Mouse (Mus musculus): ENCODE results near the gene Gm36864. TPM values are rescaled to one million over a fixed set of nuclear protein-coding genes. Genes with fewer than 3 reads are reported as not detected.
"Not testable (repeated sequence)": the region's sequence is repeated elsewhere in the genome, so short reads cannot be mapped to it uniquely, and the experiment has no call there.

Gene Gm36864
- polyA plus RNA-seq (2015; fragmentation: Nextera tagmentation; extraction: Ambion mirVana) = not detected in 2 replicates

GRCm38 (mm10) chr7:44235909-44236308 lies at the start of gene Gm36864:
Gene Gm36864 (plus strand): TSS chr7:44236177.
- Histone ChIP-seq H3K9ac (no peak within 1 kb of the TSS), H3K27ac (no peak within 1 kb of the TSS), H3K9me3 (no peaks in the 10 kb centered on the region), H3K36me3 (no peaks in the 10 kb centered on the region), H3K4me3 (no peak within 1 kb of the TSS), H3K27me3 (no peaks in the 10 kb centered on the region), H3K4me2 (no peak within 1 kb of the TSS), H3K4me1 (no peaks in the 10 kb centered on the region)
- ATAC-seq (ENCODE audit: insufficient number of reproducible peaks, low FRiP score, low TSS enrichment, low read depth) = no peak
- 73% methylated on average over 3 of the region's 3 CpGs for WGBS

GRCm38 (mm10) chr7:44186516-44186915 lies 49.5 kb upstream of the Gm36864 start:
- not testable (repeated sequence) for ATAC-seq (ENCODE audit: insufficient number of reproducible peaks, low FRiP score, low TSS enrichment, low read depth); H3K4me3 ChIP-seq; H3K36me3 ChIP-seq; H3K4me1 ChIP-seq; H3K4me2 ChIP-seq; H3K27me3 ChIP-seq; H3K9me3 ChIP-seq; H3K9ac ChIP-seq; H3K27ac ChIP-seq
- 47% methylated on average over 8 of the region's 8 CpGs for WGBS

DNA sequence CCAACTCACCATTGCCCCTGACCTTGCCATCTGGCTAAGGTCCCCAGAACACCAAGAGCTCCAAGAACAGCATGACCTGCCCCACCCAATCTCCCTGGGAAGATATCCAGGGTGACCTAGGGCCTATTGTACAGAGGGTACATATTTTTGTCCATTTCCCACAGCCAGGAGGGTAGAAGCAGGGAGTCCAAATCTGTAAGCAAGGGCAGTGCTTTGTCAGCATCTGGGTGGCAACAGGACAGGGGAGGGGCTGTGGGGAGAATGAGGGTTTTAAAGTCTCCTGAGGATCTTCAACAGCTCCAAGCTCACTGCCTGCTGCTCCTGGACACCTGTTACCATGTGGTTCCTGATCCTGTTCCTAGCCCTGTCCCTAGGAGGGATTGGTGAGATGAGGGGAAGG lies 48.0 kb upstream of the Gm36864 start, which contains the start of gene Klk1b24:
Klk1b24 (plus strand) TSS at position 301 of the 400 bp plus-strand sequence.
- not testable (repeated sequence) for H3K9me3 ChIP-seq, H3K36me3 ChIP-seq

GRCm38 (mm10) chr7:44193466-44193865 lies 42.5 kb upstream of the Gm36864 start:
- not testable (repeated sequence) for H3K4me3 ChIP-seq; H3K27ac ChIP-seq; H3K9me3 ChIP-seq; ATAC-seq (ENCODE audit: insufficient number of reproducible peaks, low FRiP score, low TSS enrichment, low read depth); H3K27me3 ChIP-seq; H3K36me3 ChIP-seq; H3K9ac ChIP-seq; H3K4me1 ChIP-seq; H3K4me2 ChIP-seq
- 96% methylated on average over 1 of the region's 1 CpGs for WGBS

More for the DNA sequence above, 48.0 kb upstream of the Gm36864 start, which contains the start of gene Klk1b24:
- H3K27ac ChIP-seq; ATAC-seq (ENCODE audit: insufficient number of reproducible peaks, low FRiP score, low TSS enrichment, low read depth); H3K4me1 ChIP-seq; H3K4me2 ChIP-seq; H3K9ac ChIP-seq; H3K27me3 ChIP-seq; H3K4me3 ChIP-seq: not testable (repeated sequence)

- no peak for ATAC-seq (ENCODE audit: insufficient number of reproducible peaks, low FRiP score, low TSS enrichment, low read depth)
- Histone ChIP-seq H3K4me3 (no peak within 1 kb of the TSS), H3K9ac (no peak within 1 kb of the TSS), H3K4me1 (no peaks in the 10 kb centered on the region), H3K9me3 (no peaks in the 10 kb centered on the region), H3K4me2 (no peak within 1 kb of the TSS), H3K36me3 (no peaks in the 10 kb centered on the region), H3K27me3 (no peaks in the 10 kb centered on the region), H3K27ac (no peak within 1 kb of the TSS)
- 53% methylated on average over 3 of the region's 3 CpGs for WGBS
Measured at GRCm38 (mm10) chr7:44197891-44198290, 38.1 kb upstream of the Gm36864 start, which contains the start of gene Klk1b3. Gene Klk1b3 (plus strand): TSS chr7:44198191.

DNA sequence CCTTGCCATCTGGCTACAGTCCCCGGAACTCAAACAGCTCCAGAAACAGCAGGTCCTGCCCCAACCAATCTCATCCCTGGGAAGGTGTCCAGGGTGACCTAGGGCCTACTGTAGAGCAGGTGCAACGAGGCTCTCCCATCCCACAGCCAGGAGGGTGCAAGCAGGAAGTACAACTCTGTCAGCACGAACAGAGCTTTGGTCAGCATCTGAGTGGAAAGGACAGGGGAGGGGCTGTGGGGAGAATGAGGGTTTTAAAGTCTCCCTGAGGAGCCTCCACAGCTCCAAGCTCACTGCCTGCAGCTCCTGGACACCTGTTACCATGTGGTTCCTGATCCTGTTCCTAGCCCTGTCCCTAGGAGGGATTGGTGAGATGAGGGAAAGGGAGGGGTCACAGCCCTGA lies 28.8 kb upstream of the Gm36864 start, which contains the start of gene Klk1b4:
Klk1b4 (plus strand) TSS at position 301 of the 400 bp plus-strand sequence.
- H3K36me3 ChIP-seq; H3K27ac ChIP-seq; H3K4me1 ChIP-seq; H3K9me3 ChIP-seq; H3K9ac ChIP-seq; H3K4me2 ChIP-seq; H3K27me3 ChIP-seq; H3K4me3 ChIP-seq; ATAC-seq (ENCODE audit: insufficient number of reproducible peaks, low FRiP score, low TSS enrichment, low read depth): not testable (repeated sequence)
- 47% methylated on average over 3 of the region's 3 CpGs for WGBS

DNA sequence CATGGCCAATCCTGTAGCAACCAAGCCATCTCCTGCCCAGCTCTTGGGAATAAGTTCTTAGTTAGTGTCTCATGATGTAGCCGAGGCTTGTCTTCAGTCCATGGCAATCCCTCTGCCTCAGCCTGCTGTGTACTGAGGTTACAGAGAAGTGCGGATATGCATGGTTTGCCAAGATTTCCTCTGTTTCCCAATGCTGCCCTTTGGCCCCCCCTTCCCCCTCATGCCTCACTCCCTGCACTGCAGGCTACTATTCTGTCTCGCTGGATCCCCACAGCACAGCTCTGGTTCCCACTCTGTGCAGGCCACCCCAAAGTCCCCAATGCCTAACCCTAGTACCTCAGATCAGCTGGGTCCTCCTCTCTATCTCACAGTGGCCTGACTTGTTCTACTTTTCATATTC lies 27.7 kb upstream of the Gm36864 start:
- Histone ChIP-seq H3K9me3 (no peaks in the 10 kb centered on the region), H3K4me2 (no peak overlapping the region), H3K36me3 (no peaks in the 10 kb centered on the region), H3K27me3 (no peaks in the 10 kb centered on the region), H3K9ac (no peak overlapping the region), H3K27ac (no peak overlapping the region), H3K4me3 (no peak overlapping the region), H3K4me1 (no peaks in the 10 kb centered on the region)
- 83% methylated on average over 3 of the region's 3 CpGs for WGBS
- no peak for ATAC-seq (ENCODE audit: insufficient number of reproducible peaks, low FRiP score, low TSS enrichment, low read depth)

GRCm38 (mm10) chr7:44215645-44216044 lies 20.3 kb upstream of the Gm36864 start, which contains the start of gene Klk1b5:
Gene Klk1b5 (plus strand): TSS chr7:44215945.
- H3K27me3 ChIP-seq = 0 out of 2 replicates have a peak, but pooled peaks cover 2% of the 10 kb centered on the region
- H3K9me3 ChIP-seq = no peaks in the 10 kb centered on the region
- 72% methylated on average over 1 of the region's 1 CpGs for WGBS
- H3K9ac ChIP-seq = no peak within 1 kb of the TSS
- no peaks in the 10 kb centered on the region for H3K4me1 ChIP-seq
- H3K27ac ChIP-seq = no peak within 1 kb of the TSS
- no peak for ATAC-seq (ENCODE audit: insufficient number of reproducible peaks, low FRiP score, low TSS enrichment, low read depth)
- no peak within 1 kb of the TSS for H3K4me2 ChIP-seq
- no peak within 1 kb of the TSS for H3K4me3 ChIP-seq
- no peaks in the 10 kb centered on the region for H3K36me3 ChIP-seq

GRCm38 (mm10) chr7:44221601-44222000 lies 14.4 kb upstream of the Gm36864 start:
- 73% methylated on average over 9 of the region's 10 CpGs for WGBS
- not testable (repeated sequence) for H3K36me3 ChIP-seq; H3K27ac ChIP-seq; H3K4me3 ChIP-seq; ATAC-seq (ENCODE audit: insufficient number of reproducible peaks, low FRiP score, low TSS enrichment, low read depth); H3K9ac ChIP-seq; H3K4me1 ChIP-seq; H3K27me3 ChIP-seq; H3K9me3 ChIP-seq; H3K4me2 ChIP-seq

DNA sequence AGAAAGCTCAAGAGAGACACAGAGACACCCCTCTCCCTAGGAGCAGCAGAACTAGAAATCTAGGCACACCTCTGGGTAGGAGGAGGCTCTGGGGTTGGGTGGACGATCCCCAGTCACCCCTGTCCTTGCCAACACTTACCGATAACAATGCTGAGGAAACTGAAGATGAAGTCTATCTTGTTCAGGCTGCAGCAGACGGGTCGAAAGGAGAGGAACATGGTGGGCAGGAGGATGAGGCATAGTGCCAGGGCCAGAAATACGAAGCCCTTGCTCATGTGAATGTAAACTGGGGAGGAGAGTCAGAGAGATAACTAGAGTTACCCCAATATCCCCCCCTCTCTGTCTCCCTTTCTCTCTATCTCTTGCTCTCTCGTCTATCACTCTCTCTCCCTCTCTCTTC lies 13.6 kb upstream of the Gm36864 start:
- H3K4me2 ChIP-seq; H3K27ac ChIP-seq; H3K9me3 ChIP-seq; H3K4me3 ChIP-seq; H3K4me1 ChIP-seq; ATAC-seq (ENCODE audit: insufficient number of reproducible peaks, low FRiP score, low TSS enrichment, low read depth); H3K36me3 ChIP-seq; H3K9ac ChIP-seq; H3K27me3 ChIP-seq: not testable (repeated sequence)
- WGBS = 76% methylated on average over 6 of the region's 6 CpGs

GRCm38 (mm10) chr7:44225076-44225475 lies 10.9 kb upstream of the Gm36864 start, which contains the start of gene Klk1:
Gene Klk1 (plus strand): TSS chr7:44225360.
- Histone ChIP-seq H3K4me3 (no peak within 1 kb of the TSS), H3K36me3 (no peaks in the 10 kb centered on the region), H3K9ac (no peak within 1 kb of the TSS), H3K4me2 (no peak within 1 kb of the TSS), H3K27me3 (no peaks in the 10 kb centered on the region), H3K9me3 (no peaks in the 10 kb centered on the region), H3K27ac (no peak within 1 kb of the TSS), H3K4me1 (no peaks in the 10 kb centered on the region)
- WGBS = 35% methylated on average over 1 of the region's 1 CpGs
- ATAC-seq (ENCODE audit: insufficient number of reproducible peaks, low FRiP score, low TSS enrichment, low read depth) = no peak

DNA sequence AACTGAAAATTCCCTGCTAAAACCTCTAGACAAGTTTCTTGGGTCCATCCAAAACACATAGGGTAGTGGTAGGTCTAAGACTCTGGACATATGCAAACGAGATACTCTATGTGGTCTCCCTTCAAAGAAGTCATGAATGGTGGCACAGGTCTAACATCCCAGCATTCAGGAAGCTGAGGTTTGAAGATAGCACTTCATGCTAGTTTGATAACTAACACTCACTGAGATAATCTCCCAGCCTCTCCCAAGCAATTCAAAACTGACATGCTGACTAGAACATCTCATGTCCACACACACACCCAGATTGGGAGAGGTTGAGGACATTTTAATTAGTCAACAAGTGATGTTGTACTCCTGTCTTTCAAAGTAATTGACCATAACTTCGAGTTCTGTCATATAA lies 3.9 kb downstream of the Gm36864 start:
- no peak for ATAC-seq (ENCODE audit: insufficient number of reproducible peaks, low FRiP score, low TSS enrichment, low read depth)
- H3K4me3 ChIP-seq = no peak overlapping the region
- no peak overlapping the region for H3K4me2 ChIP-seq
- H3K4me1 ChIP-seq = no peaks in the 10 kb centered on the region
- H3K9ac ChIP-seq = no peak overlapping the region
- WGBS = 53% methylated on average over 2 of the region's 2 CpGs
- H3K9me3 ChIP-seq = no peaks in the 10 kb centered on the region
- H3K27me3 ChIP-seq = no peaks in the 10 kb centered on the region
- no peaks in the 10 kb centered on the region for H3K36me3 ChIP-seq
- no peak overlapping the region for H3K27ac ChIP-seq

- ATAC-seq (ENCODE audit: insufficient number of reproducible peaks, low FRiP score, low TSS enrichment, low read depth) = no peak
- no peak overlapping the region for H3K4me3 ChIP-seq
- H3K4me2 ChIP-seq = no peak overlapping the region
- WGBS = 43% methylated on average over 1 of the region's 1 CpGs
- H3K9me3 ChIP-seq = no peaks in the 10 kb centered on the region
- 0 out of 2 replicates have a peak, but pooled peaks cover 4% of the 10 kb centered on the region for H3K4me1 ChIP-seq
- H3K36me3 ChIP-seq = no peaks in the 10 kb centered on the region
- no peak overlapping the region for H3K27ac ChIP-seq
- no peak overlapping the region for H3K9ac ChIP-seq
- H3K27me3 ChIP-seq = no peaks in the 10 kb centered on the region
Measured at GRCm38 (mm10) chr7:44240712-44241111, 4.7 kb downstream of the Gm36864 start.
